Mouse (Mus musculus): Measurements from ENCODE around the gene Adra1d. TPM values are rescaled to one million over a fixed set of nuclear protein-coding genes. Genes with fewer than 3 reads are reported as not detected.

Adra1d gene
- total and polyA plus RNA-seq, 3 experiments = not detected

DNA sequence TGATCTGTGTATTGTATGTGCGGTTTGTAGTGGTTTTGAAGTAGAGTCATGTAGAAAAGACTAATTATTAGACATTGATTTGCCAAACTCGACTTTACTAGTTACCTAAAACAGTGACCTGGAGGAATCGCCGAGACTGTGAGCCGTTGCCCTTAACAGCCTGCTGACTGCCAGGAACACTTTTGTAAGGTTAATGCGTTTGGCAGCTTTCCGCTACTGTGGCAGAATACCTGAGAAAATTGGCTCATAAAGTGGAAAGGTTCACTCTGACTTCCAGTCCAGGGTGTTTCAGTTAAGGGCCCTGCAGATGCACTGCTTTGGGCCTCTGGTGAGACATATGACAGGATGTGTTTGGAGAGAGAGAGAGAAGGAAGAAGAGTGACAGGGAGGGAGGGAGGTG lies 30.8 kb downstream of the Adra1d start:
- Histone ChIP-seq H3K9me3 (replicated peaks; ENCODE audit: low read length) (no peaks in the 10 kb centered on the region), H3K4me1 (ENCODE audit: control insufficient read depth in 1 of 2, insufficient read depth in 2 of 2) (peaks cover 0 to 14% of the 10 kb centered on the region in 2 experiments; a peak in 2 of 4 replicates), H3K27me3 (replicated peaks) (peaks cover 9% of the 10 kb centered on the region), H3K4me3 (replicated peaks in 1 of 3; ENCODE audit: low read depth in 2 of 3, low read length in 2 of 3, poor library complexity in 1 of 3) (no peak overlapping the region), H3K9ac (ENCODE audit: insufficient read depth, low read depth) (no peak overlapping the region), H3K27ac (ENCODE audit: insufficient read depth, low read depth) (no peak overlapping the region), H3K4me2 (ENCODE audit: insufficient read depth, low read depth, poor library complexity, severe bottlenecking) (no peak overlapping the region), H3K36me3 (replicated peaks in 1 of 2; ENCODE audit: control insufficient read depth in 1 of 2, insufficient read depth in 1 of 2, low read length in 1 of 2) (no peaks in the 10 kb centered on the region), H3K79me2 (replicated peaks; ENCODE audit: control insufficient read depth, extremely low read depth, insufficient read depth, poor library complexity, severe bottlenecking) (no peaks in the 10 kb centered on the region)
- no peak for TF ChIP-seq CHD2 (IDR thresholded peaks at IDR 0.05; ENCODE audit: low read length)
- no peak for TF ChIP-seq MAX (IDR thresholded peaks at IDR 0.05; ENCODE audit: low read length)
- TF ChIP-seq CTCF (conservative IDR thresholded peaks at IDR 0.05 in 1 of 2, IDR thresholded peaks at IDR 0.05 in 1 of 2; ENCODE audit: low read depth in 2 of 2, low read length in 2 of 2) = no peak
- TF ChIP-seq TBP (conservative IDR thresholded peaks at IDR 0.05; ENCODE audit: low read depth, low read length) = no peak
- TF ChIP-seq HCFC1 (IDR thresholded peaks at IDR 0.05; ENCODE audit: low read depth, low read length) = no peak
- TF ChIP-seq USF1 (IDR thresholded peaks at IDR 0.05; ENCODE audit: low read depth, low read length) = no peak
- DNase-seq (ENCODE audit: extremely low read depth) = no peak
- dilution Hi-C loops (cut with MboI; ENCODE audit: extremely low pct_ligation_motif_present, extremely low pct_unique_long_range_greater_than_20kb, low sequenced_read_pairs) = no loop called here
- in situ Hi-C loops (cut with MboI; ENCODE audit: low pct_ligation_motif_present, low pct_unique_long_range_greater_than_20kb, low sequenced_read_pairs) = loop anchor here (25.0 kb wide), 1 partner anchor 406 kb away; no protein-coding TSS in a partner anchor

DNA sequence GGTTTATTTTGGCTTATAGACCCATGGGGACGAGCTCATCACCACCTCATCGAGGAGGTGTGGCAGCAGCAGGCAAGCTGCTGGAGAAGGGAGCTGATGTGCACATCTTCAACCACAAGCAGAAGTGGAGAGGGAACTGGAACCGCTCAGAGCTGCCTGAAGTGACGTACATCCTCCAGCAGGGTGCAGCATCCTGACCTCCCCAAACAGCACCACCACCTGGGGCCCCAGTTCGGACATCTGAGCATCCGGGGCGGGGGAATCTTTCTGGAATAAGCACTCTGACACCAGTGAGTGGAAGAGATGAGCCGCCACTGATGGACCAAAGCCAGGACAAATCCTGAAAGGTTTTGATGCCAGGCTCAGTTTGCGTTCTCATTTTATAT lies 31.5 kb downstream of the Adra1d start:
- H3K4me2 ChIP-seq (ENCODE audit: insufficient read depth, low read depth, poor library complexity, severe bottlenecking) = peak overlapping the region; percentile 60
- H3K9me3 ChIP-seq (replicated peaks; ENCODE audit: low read length) = no peaks in the 10 kb centered on the region
- dilution Hi-C loops (cut with MboI; ENCODE audit: extremely low pct_ligation_motif_present, extremely low pct_unique_long_range_greater_than_20kb, low sequenced_read_pairs) = no loop called here
- DNase-seq (ENCODE audit: extremely low read depth) = peak; percentile 83
- in situ Hi-C loops (cut with MboI; ENCODE audit: low pct_ligation_motif_present, low pct_unique_long_range_greater_than_20kb, low sequenced_read_pairs) = loop anchor here (25.0 kb wide), 1 partner anchor 407 kb away; no protein-coding TSS in a partner anchor
- TF ChIP-seq SIN3A (IDR thresholded peaks at IDR 0.05; ENCODE audit: low read length) (no peak), IRF4 (IDR thresholded peaks at IDR 0.05; ENCODE audit: low read depth, low read length) (peak; percentile 60), SMC3 (IDR thresholded peaks at IDR 0.05; ENCODE audit: low read depth, low read length) (peak; percentile 51), MXI1 (IDR thresholded peaks at IDR 0.05; ENCODE audit: low read depth, low read length) (0 out of 2 replicates have a peak, but pooled peaks have one; percentile 37), ELF1 (IDR thresholded peaks at IDR 0.05; ENCODE audit: low read depth, low read length) (peak; percentile 23; the same call in 1 of the 2 replicates), RCOR1 (conservative IDR thresholded peaks at IDR 0.05; ENCODE audit: low read depth, low read length) (no peak; the same call in 1 of the 2 replicates), MYC (IDR thresholded peaks at IDR 0.05; ENCODE audit: low read depth, low read length) (0 out of 2 replicates have a peak, but pooled peaks have one; percentile 41), TCF12 (IDR thresholded peaks at IDR 0.05; ENCODE audit: low read depth, low read length) (peak; percentile 34; the same call in 1 of the 2 replicates), JUND (conservative IDR thresholded peaks at IDR 0.05; ENCODE audit: low read depth, low read length) (no peak), MAZ (IDR thresholded peaks at IDR 0.05; ENCODE audit: low read depth, low read length) (peak; percentile 51; the same call in 1 of the 2 replicates), RAD21 (IDR thresholded peaks at IDR 0.05; ENCODE audit: low read depth, low read length) (peak; percentile 6), CTCF (conservative IDR thresholded peaks at IDR 0.05 in 1 of 2, IDR thresholded peaks at IDR 0.05 in 1 of 2; ENCODE audit: low read depth in 2 of 2, low read length in 2 of 2) (peak; percentile 9 to 91; a peak in 3 of 4 replicates), HCFC1 (IDR thresholded peaks at IDR 0.05; ENCODE audit: low read depth, low read length) (peak; percentile 35; the same call in 1 of the 2 replicates)
- no peaks in the 10 kb centered on the region for H3K79me2 ChIP-seq (replicated peaks; ENCODE audit: control insufficient read depth, extremely low read depth, insufficient read depth, poor library complexity, severe bottlenecking)
- no peak overlapping the region for H3K4me3 ChIP-seq (replicated peaks in 1 of 3; ENCODE audit: low read depth in 2 of 3, low read length in 2 of 3, poor library complexity in 1 of 3)
- H3K4me1 ChIP-seq (ENCODE audit: control insufficient read depth in 1 of 2, insufficient read depth in 2 of 2) = peaks cover 0 to 14% of the 10 kb centered on the region in 2 experiments; a peak in 2 of 4 replicates
- H3K27me3 ChIP-seq (replicated peaks) = peaks cover 9% of the 10 kb centered on the region
- no peaks in the 10 kb centered on the region for H3K36me3 ChIP-seq (replicated peaks in 1 of 2; ENCODE audit: control insufficient read depth in 1 of 2, insufficient read depth in 1 of 2, low read length in 1 of 2)
- H3K27ac ChIP-seq (ENCODE audit: insufficient read depth, low read depth) = no peak overlapping the region
- H3K9ac ChIP-seq (ENCODE audit: insufficient read depth, low read depth) = no peak overlapping the region
